Mouse (Mus musculus): ENCODE data around the gene Nrsn2. TPM values are rescaled to one million over a fixed set of nuclear protein-coding genes. Genes with fewer than 3 reads are reported as not detected.

Gene Nrsn2
- polyA plus RNA-seq, 1 experiment from 2014 or later = 1.5 TPM

DNA sequence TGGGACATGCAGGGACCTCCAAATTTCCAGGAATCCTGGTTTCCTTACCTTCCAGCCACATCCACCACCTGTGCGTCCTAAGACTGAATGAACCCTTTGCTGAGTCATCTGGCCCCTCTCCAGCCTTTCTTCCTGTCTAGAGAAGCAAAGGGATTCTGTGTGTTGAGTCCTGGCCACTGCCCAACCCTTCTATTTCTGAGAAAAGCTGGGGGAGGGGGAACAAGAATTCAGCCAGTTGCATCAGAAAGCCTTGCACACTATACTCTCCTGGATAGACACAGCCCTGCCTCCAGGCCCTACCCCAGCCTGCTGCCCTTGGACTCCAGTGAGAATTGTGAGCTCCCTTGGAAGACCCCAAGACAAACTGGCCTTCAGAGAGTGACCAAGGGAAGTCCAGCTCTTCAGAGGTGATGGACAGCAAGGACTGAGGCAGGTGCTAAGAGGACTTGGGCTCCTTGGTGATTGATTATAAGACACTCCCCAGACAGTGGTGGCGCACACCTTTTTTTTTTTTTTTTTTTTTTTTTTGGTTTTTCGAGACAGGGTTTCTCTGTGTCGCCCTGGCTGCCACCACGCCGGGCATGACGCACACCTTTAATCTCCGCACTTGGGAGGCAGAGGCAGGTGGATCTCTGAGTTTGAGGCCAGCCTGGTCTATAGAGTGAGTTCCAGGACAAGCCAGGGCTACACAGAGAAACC lies 26.4 kb downstream of the Nrsn2 start:
- 81% methylated on average over 8 of the region's 8 CpGs for WGBS

DNA sequence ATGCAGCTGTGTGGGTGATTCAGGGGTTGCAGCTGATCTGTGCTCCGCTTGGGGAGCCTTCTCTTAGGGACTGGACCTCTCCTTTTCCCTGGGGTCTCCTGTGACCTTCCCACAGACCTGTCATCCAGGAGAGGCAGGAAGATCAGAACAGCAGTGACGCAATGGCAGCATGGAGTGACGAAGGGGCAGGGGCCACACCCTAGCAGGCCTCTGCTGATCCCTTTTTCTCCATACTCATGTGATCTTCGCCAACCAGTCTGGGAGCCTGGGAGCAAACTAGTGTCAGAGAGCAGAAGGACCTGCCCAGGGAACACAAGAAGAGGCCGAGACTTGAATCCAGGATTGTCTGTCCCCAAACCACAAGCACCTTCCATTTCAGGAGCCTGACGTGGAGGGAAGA lies 27.2 kb downstream of the Nrsn2 start:
- H3K9ac ChIP-seq = no peak overlapping the region
- peaks cover 10% of the 10 kb centered on the region for H3K4me1 ChIP-seq
- no peak overlapping the region for H3K4me3 ChIP-seq
- ATAC-seq (ENCODE audit: insufficient number of reproducible peaks, low FRiP score, low TSS enrichment, low read depth) = no peak
- WGBS = 73% methylated on average over 6 of the region's 6 CpGs
- H3K36me3 ChIP-seq = no peaks in the 10 kb centered on the region
- H3K27me3 ChIP-seq = no peaks in the 10 kb centered on the region
- H3K9me3 ChIP-seq = no peaks in the 10 kb centered on the region
- no peak overlapping the region for H3K4me2 ChIP-seq
- no peak overlapping the region for H3K27ac ChIP-seq

More for the DNA sequence above, 26.4 kb downstream of the Nrsn2 start:
- H3K4me1 ChIP-seq = peaks cover 5% of the 10 kb centered on the region; the same call in 1 of the 2 replicates
- H3K27ac ChIP-seq = no peak overlapping the region
- no peak overlapping the region for H3K4me2 ChIP-seq
- H3K36me3 ChIP-seq = no peaks in the 10 kb centered on the region
- H3K4me3 ChIP-seq = no peak overlapping the region
- H3K9ac ChIP-seq = no peak overlapping the region
- no peaks in the 10 kb centered on the region for H3K9me3 ChIP-seq
- no peaks in the 10 kb centered on the region for H3K27me3 ChIP-seq
- no peak for ATAC-seq (ENCODE audit: insufficient number of reproducible peaks, low FRiP score, low TSS enrichment, low read depth)

DNA sequence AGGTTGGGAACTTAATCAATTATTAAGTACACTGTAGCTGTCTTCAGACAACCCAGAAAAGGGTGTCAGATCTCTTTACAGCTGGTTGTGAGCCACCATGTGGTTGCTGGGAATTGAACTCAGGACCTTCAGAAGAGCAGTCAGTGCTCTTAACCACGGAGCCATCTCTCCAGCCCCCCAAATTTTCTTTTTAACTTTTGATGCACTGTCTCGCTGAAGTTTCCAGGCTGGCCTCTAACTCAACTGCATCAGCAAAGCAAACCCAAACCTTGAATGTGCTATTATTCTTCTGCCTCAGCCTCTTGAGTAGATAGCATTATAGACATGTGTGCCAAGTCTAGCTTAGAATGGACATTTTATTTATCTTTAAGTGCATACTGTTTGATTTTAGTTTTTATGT lies 28.7 kb downstream of the Nrsn2 start:
- Histone ChIP-seq H3K9me3 (no peaks in the 10 kb centered on the region), H3K27me3 (no peaks in the 10 kb centered on the region), H3K4me1 (peaks cover 21% of the 10 kb centered on the region), H3K36me3 (no peaks in the 10 kb centered on the region), H3K27ac (no peak overlapping the region), H3K9ac (no peak overlapping the region), H3K4me2 (no peak overlapping the region), H3K4me3 (no peak overlapping the region)
- WGBS = 75% methylated on average over 2 of the region's 2 CpGs
- ATAC-seq (ENCODE audit: insufficient number of reproducible peaks, low FRiP score, low TSS enrichment, low read depth) = no peak

DNA sequence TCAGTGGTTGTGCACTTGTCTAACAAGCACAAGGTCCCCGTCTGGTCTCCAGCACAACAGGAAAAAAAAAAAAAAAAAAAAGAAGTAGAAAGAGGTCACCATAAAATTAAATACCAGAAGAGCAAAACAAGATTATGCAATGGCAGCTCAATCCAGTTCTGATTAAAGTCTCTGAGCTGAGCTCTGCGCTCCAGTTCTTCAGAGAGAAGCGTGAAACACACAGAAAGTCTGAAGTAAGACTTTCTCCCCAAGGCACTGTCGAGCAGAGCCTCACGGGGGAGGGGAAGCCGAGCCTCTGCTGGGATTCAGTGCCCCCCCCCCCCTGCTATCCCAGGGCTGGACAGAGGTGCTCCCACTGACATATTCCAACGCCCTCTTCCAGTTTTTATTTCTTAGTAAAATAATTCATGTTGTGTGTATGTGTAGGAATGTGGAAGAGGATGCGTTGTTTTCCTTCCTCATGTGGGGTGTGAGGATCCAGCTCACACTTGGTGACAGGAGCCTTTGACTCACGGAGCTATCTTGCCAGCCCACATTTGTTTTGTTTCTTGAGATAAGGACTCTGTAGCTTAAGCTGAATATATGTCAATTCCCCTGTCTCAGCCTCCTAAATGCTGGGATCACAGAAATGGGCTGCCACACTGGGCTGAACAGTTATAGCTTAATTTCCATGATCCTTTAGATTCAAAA lies 29.5 kb downstream of the Nrsn2 start:
- Histone ChIP-seq H3K27me3 (no peaks in the 10 kb centered on the region), H3K4me1 (peaks cover 21% of the 10 kb centered on the region), H3K4me2 (no peak overlapping the region), H3K9ac (no peak overlapping the region), H3K9me3 (no peaks in the 10 kb centered on the region), H3K27ac (no peak overlapping the region), H3K36me3 (no peaks in the 10 kb centered on the region), H3K4me3 (no peak overlapping the region)
- WGBS = 46% methylated on average over 9 of the region's 9 CpGs
- no peak for ATAC-seq (ENCODE audit: insufficient number of reproducible peaks, low FRiP score, low TSS enrichment, low read depth)

DNA sequence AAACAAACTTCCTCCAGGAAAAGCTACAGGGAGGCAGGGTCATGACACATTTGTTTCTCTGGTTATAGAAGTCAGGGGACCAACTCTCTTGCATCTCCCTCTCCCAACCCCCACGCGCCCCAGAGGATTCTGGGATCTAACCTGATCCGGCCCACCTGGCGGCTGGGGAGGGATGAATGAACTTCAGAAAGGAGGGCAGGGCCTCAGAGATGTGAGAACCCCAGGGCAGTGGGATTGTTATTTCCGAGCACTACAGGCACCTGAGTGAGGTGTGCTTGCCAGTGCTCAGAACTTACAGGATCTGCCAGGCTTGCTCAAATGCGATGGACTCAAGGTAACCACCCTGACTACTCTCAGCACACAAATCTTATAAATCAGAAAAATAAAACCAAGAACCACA lies 31.0 kb downstream of the Nrsn2 start:
- no peak overlapping the region for H3K9ac ChIP-seq
- no peaks in the 10 kb centered on the region for H3K27me3 ChIP-seq
- 59% methylated on average over 6 of the region's 6 CpGs for WGBS
- H3K27ac ChIP-seq = no peak overlapping the region
- no peak for ATAC-seq (ENCODE audit: insufficient number of reproducible peaks, low FRiP score, low TSS enrichment, low read depth)
- peaks cover 21% of the 10 kb centered on the region for H3K4me1 ChIP-seq
- H3K4me3 ChIP-seq = no peak overlapping the region
- H3K9me3 ChIP-seq = no peaks in the 10 kb centered on the region
- H3K4me2 ChIP-seq = no peak overlapping the region
- no peaks in the 10 kb centered on the region for H3K36me3 ChIP-seq

DNA sequence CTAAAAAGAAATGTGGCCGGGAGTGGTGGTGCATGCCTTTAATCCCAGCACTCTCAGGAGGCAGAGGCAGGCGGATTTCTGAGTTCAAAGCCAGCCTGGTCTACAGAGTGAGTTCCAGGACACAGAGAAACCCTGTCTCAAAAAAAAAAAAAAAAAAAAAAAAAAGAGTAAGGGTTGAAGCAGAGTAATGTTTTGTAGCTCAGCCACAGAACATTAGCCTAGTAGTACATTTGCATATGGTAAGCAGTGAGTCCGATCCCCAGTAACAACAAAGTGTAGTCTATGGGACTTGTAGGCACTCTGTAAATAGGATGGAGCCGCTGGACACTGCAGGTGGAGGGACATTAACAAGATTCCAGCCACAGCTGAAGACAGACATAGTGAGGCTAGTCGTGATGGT lies 31.5 kb downstream of the Nrsn2 start:
- WGBS = 69% methylated on average over 5 of the region's 5 CpGs
- Histone ChIP-seq H3K4me1 (peaks cover 19% of the 10 kb centered on the region), H3K36me3 (no peaks in the 10 kb centered on the region), H3K9me3 (no peaks in the 10 kb centered on the region), H3K4me3 (no peak overlapping the region), H3K27ac (no peak overlapping the region), H3K27me3 (no peaks in the 10 kb centered on the region), H3K4me2 (no peak overlapping the region), H3K9ac (no peak overlapping the region)
- ATAC-seq (ENCODE audit: insufficient number of reproducible peaks, low FRiP score, low TSS enrichment, low read depth) = no peak

DNA sequence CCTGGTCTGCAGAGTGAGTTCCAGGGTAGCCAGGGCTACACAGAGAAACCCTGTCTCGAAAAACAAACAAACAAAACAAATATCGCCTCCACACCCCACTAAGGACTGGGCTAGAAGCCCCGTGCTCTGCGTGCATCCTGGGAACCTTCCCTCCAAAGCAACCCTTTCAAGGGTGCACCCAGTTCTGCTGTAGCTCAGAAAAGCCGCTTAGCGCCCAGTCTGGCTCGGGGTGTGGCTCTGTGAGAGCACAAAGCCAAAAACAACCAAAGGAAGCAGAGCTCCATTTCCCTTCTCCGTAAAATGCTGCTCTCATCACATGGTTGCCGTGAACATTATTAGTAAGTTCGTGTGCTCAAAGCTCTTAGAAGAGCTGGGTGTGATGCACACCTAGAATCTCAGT lies 32.1 kb downstream of the Nrsn2 start:
- H3K27me3 ChIP-seq = no peaks in the 10 kb centered on the region
- no peaks in the 10 kb centered on the region for H3K36me3 ChIP-seq
- 0 out of 2 replicates have a peak overlapping the region, but pooled peaks have one; percentile 8 for H3K9ac ChIP-seq
- H3K9me3 ChIP-seq = no peaks in the 10 kb centered on the region
- peaks cover 16% of the 10 kb centered on the region for H3K4me1 ChIP-seq
- no peak overlapping the region for H3K27ac ChIP-seq
- H3K4me2 ChIP-seq = peak overlapping the region; percentile 92
- peak overlapping the region; percentile 54 for H3K4me3 ChIP-seq
- 6% methylated on average over 10 of the region's 10 CpGs for WGBS
- no peak for ATAC-seq (ENCODE audit: insufficient number of reproducible peaks, low FRiP score, low TSS enrichment, low read depth)

DNA sequence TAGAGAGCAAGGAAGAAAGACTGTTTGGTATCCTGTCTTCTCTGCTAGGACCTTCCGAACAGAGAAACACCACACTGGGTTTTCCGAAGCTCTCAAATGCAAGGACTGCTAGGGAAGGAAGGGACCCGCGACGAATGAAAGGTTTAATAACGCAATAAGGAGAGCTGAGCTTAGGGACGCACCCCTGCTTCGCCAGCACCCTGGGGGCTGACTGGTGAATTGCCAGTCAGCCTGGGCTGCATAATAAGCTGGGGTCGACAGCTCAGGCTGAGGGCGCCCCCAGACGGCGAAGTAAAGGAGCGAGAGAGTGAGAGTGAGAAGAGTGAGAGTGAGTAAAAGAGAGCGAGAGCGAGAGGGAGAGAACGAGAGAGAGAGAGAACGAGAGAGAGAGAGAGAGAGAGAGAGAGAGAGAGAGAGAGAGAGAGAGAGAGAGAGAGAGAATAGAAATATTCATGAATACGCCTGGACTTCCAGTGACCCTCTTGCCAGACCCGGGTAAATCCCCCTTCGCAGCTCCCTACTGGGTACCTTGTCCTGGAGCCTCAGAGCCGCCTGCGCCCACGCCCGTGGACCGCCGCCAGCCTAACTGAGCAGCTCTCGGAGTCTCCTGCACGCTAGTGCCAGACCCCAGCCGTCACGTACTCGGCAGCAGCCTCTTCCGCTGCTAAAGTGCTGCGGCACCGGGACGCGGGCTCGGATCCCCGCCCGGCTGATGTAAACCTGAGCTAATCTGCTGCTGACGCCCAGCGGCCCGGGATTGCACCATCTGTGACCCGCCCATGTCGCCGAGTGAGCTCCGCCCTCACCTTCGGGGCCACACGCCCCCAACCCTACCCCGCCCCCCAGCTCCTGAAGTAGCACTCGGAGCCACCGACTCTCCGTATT lies 32.9 kb downstream of the Nrsn2 start, which contains the start of gene Trib3:
Gene Trib3 (minus strand): TSS at position 704 of the 885 bp plus-strand sequence.
- ATAC-seq (ENCODE audit: insufficient number of reproducible peaks, low FRiP score, low TSS enrichment, low read depth) = peak; percentile 71
- H3K9ac ChIP-seq = peak within 1 kb of the TSS; percentile 51
- H3K36me3 ChIP-seq = no peaks in the 10 kb centered on the region
- H3K4me3 ChIP-seq = peak within 1 kb of the TSS; percentile 54
- H3K27ac ChIP-seq = peak within 1 kb of the TSS; percentile 51; the same call in 1 of the 2 replicates
- no peaks in the 10 kb centered on the region for H3K27me3 ChIP-seq
- peak within 1 kb of the TSS; percentile 92 for H3K4me2 ChIP-seq
- WGBS = 0% methylated on average over 50 of the region's 52 CpGs
- H3K9me3 ChIP-seq = no peaks in the 10 kb centered on the region
- H3K4me1 ChIP-seq = peaks cover 16% of the 10 kb centered on the region

DNA sequence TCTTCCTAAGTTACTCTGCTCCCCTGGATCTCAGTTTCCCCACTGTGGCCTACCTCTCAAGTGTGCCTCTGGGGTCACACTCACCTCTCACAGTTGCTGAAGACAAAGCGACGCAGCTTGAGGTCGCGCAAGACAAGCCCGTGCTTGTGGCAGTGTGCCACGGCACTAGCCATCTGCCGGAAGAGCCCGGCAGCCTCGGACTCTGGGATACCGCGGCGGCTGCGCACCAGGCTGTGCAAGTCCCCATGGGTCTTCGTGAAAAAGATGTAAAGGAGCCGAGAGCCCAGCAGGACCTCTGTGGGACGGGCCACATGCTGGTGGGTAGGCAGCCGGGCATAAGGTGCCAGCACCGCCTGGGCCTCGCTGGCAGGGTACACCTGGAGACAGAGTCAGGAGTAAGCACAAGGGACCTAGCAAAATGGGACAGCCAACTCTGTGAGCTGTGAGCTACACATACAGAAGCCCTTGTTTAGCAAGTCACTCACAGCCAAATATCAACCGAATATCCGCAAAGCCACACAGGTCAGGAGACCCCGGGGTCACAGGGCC lies 36.7 kb downstream of the Nrsn2 start:
- WGBS = 83% methylated on average over 22 of the region's 22 CpGs
- Histone ChIP-seq H3K9me3 (no peaks in the 10 kb centered on the region), H3K4me2 (no peak overlapping the region), H3K27me3 (no peaks in the 10 kb centered on the region), H3K9ac (no peak overlapping the region), H3K36me3 (no peaks in the 10 kb centered on the region), H3K27ac (no peak overlapping the region), H3K4me1 (peaks cover 16% of the 10 kb centered on the region), H3K4me3 (no peak overlapping the region)
- ATAC-seq (ENCODE audit: insufficient number of reproducible peaks, low FRiP score, low TSS enrichment, low read depth) = no peak

DNA sequence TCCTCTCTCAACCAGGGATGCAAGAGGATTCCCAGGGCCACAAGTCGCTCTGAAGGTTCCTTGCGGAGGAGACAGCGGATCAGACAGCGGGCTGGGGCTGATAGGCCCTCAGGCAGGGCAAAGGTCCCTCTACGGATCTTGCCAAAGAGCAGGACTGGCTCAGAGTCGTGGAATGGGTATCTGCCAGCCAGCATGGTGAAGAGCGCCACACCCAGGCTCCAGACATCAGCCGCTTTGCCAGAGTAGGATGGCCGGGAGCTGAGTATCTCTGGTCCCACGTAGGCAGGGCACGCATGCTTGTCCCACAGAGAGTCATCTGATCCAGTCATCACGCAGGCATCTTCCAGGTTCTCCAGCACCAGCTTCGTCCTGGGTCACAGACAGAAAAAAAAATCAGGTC lies 38.1 kb downstream of the Nrsn2 start:
- H3K4me3 ChIP-seq = no peak overlapping the region
- H3K27me3 ChIP-seq = no peaks in the 10 kb centered on the region
- H3K27ac ChIP-seq = no peak overlapping the region
- H3K4me1 ChIP-seq = peaks cover 6% of the 10 kb centered on the region
- no peak for ATAC-seq (ENCODE audit: insufficient number of reproducible peaks, low FRiP score, low TSS enrichment, low read depth)
- H3K9ac ChIP-seq = no peak overlapping the region
- no peaks in the 10 kb centered on the region for H3K36me3 ChIP-seq
- WGBS = 80% methylated on average over 13 of the region's 13 CpGs
- no peak overlapping the region for H3K4me2 ChIP-seq
- no peaks in the 10 kb centered on the region for H3K9me3 ChIP-seq

DNA sequence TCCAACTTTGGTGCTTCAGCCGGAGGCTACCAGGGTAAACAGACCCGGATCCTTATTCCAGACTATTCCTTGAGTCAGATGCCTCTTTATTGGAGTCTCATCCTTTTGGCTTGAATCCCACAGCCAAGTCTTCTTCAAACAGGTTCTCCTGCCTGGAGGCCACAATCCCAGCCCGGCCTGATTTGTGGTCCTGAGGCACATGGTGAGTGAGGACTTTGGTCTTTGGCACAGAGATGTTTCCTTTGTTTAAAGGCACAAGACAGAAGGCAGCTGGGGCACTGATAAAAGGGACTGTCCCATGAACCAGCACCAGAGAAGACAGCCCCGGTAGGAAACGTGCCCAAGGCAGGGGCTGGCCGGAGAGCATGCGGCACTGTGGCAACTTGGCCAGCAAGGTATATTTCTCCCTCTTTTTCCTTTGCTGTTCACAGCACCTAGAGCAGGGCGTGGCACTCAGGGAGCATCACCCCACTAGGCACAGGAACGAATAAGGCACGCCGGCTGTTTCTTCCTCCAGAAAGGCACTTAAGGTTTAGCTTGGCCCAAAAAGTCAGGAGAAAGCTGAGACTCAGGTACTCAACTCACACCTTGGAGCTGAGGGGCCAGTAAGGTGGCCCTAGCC lies 38.7 kb downstream of the Nrsn2 start:
- H3K4me3 ChIP-seq = no peak overlapping the region
- H3K9ac ChIP-seq = no peak overlapping the region
- no peaks in the 10 kb centered on the region for H3K27me3 ChIP-seq
- H3K9me3 ChIP-seq = no peaks in the 10 kb centered on the region
- no peak overlapping the region for H3K27ac ChIP-seq
- 86% methylated on average over 11 of the region's 11 CpGs for WGBS
- H3K36me3 ChIP-seq = no peaks in the 10 kb centered on the region
- peaks cover under 1% of the 10 kb centered on the region; the same call in 1 of the 2 replicates for H3K4me1 ChIP-seq
- ATAC-seq (ENCODE audit: insufficient number of reproducible peaks, low FRiP score, low TSS enrichment, low read depth) = no peak
- no peak overlapping the region for H3K4me2 ChIP-seq
